Mouse (Mus musculus) lung, postnatal 25 days (tissue): ENCODE results near the gene Ptpn20.

Source experiments
- DNase-seq: peaks from one replicate; pipeline ENCODE4 v3.0.0; 2022; ENCODE audit warnings: low spot score

Ptpn20 gene

DNA sequence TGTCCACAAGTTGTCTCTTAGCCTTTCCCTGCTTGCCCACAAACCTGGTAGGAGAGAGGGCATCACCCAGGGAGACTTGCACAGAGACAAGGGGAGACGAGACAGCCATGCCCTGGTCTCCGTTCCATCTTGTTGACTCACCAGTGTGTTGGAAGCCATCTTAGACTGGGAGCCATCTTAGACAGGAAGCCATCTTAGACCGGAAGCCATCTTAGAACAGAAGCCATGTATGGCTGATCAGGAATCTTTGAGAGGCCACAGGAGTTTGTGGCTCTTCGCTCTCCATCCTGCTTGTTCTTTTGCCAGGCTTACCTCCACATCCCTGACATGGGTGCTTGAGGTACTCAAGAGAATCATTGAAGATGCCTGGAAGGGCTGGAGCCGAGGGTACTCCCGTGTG, 89.0 kb downstream of the Ptpn20 start:
- DNase-seq = no peak

DNA sequence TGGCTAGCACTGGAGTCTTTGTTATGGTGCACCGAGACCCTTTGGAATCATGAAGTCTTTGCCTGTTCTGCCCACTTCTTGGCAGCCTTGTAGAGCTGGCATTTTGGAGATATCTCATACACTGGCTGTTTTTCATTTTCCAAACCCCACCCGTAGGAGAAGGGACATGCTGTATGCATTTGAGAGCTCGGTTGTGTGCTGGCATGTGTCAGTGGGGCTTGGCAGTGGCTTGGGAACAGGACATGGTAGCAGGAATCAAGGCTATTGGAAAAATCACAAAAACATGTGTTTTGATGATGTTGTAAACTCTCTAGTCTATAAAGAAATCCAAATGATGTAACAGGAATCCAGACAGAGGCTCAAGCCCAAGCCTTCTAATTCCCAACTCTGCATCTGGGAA, 89.7 kb downstream of the Ptpn20 start:
- DNase-seq = no peak

DNA sequence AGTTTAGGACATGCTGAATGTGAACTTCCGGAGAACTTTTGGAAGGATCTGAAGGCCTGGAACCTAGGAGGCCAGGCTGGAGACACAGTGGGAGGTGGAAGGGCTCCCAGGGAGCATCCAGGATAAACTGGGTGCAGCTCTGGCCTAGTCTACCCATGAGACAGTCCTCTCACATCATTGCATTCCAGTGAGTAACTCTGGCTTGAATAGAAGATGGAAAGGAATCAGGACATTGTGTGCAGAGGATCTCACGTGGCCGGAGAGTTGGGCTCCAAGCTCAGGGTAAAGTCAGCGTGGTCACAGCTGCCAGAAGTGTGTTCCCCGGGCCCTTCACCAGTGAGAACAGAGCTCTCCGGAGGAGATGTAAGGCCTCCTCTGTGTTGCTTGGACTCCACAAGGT, 91.6 kb downstream of the Ptpn20 start:
- peak; percentile 25 for DNase-seq

DNA sequence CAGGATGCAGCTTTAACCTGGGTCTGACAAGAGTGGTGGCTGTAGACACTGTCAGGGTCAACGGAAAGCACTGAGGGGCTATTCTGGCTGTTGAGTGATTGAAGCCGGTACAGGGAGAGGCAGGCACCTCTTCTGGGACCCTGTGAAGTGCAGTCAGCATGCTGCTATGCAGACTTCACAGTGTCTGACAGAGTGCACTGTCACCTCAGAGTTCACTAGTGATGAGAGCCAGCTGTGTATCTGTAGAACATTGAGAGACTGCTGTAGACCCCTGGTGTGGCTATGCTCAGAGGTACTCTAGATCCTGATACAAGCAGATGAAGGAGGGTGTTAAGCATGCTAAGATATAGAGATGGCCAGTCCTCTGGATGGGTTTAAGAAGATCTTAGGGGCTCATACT, 93.8 kb downstream of the Ptpn20 start:
- no peak for DNase-seq

DNA sequence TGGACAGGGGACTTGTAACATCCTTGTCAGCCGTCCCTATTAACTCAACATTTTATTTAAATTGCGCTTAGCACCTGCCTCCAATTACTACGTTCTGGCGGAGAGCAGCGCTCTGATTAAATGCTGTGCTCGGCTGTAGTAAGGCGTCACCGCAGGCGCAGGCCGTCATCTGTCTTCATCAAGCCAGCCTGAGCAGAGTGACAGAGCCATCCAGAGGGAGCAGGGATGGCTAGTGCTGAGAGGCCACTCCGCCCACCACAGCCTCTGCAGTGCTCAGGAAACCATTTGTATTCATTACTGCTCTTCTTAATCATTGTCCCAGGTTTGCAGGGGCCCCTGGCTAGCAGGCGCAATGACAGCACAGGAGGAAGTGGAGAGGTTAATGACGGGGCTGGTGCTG, 94.7 kb downstream of the Ptpn20 start:
- no peak for DNase-seq

DNA sequence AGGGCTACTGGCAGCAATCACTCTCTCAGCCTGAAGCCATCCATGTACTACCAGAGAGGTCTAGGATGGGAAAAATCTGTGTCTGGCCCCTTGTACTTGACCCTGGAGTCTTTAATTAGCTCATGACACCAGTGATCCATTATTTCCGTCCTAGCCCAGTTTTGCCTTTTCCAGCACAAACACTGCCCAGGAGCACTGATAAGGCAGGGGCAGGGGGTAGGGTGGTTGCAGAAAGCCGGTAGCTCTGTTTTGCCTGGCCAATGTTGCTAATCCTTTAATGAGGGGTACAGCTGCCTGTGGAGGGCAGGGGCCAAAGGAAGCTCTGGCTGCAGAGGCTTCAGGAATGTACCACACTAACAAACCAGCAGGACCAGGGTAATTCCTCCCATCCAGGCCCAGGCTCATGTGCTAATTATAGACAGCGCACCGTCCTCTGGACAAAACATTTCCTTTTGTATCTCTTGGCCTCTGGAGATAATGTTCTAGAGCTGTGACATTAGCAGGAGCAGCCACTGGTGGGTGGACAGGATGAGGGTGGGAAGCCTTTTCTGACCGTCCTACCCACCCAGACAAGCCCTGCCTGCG, 98.5 kb downstream of the Ptpn20 start:
- peak; percentile 23 for DNase-seq

DNA sequence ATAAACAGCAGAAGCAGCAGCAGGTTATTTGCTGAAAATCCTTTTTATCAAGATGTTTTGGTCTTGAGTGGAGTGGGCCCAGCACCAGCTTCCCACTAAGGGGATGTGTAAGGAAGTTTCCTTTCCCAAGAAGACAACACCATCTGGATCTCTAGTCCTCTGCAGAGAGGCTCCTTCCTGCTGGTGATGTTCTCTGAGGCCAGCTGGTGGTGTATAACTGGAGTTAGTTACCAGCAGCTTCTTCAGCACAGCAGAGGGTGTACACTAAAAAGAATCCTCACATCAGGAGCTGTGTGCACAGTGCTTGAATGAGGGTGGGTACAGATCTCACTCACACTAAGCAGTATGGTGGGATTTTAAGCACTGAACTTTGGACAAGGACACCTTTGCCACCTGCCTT, 100.0 kb downstream of the Ptpn20 start:
- no peak for DNase-seq
